Mouse (Mus musculus): ENCODE results near the gene Gan.

DNA sequence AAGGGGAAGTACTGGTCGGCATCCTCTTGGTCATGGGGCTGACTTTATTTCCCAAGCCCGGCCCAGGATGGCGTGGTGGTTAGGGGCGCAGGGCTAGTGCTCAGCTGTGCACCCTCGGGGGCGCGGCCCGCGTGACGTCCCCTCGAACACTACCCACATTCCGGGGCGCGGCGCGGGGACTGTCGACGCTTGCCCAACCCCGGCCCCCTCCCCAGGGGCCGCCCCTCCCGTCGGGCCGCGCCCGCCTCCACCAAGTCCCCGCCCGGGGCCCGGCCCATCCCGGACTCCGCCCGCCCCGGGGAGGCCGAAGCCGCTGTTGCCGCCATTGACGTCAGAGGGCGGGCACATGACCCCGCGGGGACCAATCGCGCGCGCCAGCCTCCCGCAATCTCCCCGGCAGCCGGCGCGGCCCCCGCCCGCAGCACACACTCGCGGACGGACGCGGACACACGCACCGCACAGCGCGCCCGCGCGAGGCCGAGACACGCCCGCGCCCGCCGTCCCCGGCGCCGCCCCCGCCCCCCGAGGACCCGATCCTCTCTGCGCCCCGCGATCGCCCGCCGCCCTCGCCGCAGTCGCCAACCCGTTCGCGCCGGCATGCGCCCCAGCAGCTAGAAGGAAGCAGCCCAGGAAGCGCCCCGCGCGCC is 98.5 kb downstream of the Gan start:
- TF ChIP-seq POLR2A (IDR thresholded peaks at IDR 0.05; ENCODE audit: borderline replicate concordance, insufficient read depth, low read length) (no peak), CTCF (IDR thresholded peaks at IDR 0.05; ENCODE audit: borderline replicate concordance, insufficient read depth, low read depth, low read length) (no peak)
